Mouse (Mus musculus): ENCODE results near the gene Tmem219. TPM values are rescaled to one million over a fixed set of nuclear protein-coding genes. Genes with fewer than 3 reads are reported as not detected.

Tmem219 gene
- 14.5 and 25.6 TPM in 2 replicates for total RNA-seq (2017)

DNA sequence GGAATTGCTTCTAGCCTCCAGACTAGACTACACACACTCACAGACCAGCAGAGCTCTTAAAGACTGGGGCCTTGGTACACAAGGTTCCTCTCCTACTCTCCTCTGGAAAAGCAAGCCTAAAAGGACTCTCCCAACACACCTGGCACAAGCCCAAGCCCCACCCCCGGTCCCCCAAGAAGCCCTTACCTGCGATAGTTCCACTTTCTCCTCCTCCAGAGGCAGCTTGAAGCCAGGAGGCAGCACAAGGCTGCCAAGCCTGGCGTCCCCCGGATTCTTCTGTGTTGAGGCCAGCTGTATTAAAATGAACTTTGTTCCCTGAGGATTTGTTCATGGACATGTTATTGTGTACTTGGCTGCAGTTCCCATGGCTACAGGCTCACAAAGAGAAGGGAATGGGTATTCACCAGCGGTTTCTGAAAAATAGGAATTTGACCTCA, at the start of gene Tmem219:
Gene Tmem219 (minus strand): TSS at position 294 of the 437 bp plus-strand sequence.
- no peak for ATAC-seq (replicated peaks in 1 of 2; ENCODE audit: insufficient read depth in 1 of 2, low FRiP score in 2 of 2, low TSS enrichment in 1 of 2, low read depth in 1 of 2, poor library complexity in 2 of 2, severe bottlenecking in 2 of 2)

DNA sequence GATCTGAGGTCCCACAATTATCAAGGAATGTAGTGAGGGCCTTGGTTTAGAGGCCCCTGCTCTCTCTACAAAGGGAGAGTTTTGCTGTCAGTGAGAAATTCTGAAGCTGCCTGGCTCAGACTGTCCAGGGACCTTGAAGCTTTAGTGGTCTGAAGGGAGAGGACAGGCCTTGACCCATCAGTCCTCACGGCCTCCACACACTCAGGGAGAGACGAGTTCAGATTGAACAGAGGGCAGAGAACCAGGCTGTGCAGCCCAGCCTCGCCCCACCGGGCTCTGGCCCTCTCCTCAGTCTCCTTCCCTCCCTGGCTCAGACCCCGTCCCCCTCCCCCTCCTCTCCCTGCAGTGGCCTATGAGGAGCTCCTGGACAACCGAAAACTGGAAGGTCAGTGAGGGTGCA, 44.6 kb upstream of the Tmem219 start:
- ATAC-seq (replicated peaks in 1 of 2; ENCODE audit: insufficient read depth in 1 of 2, low FRiP score in 2 of 2, low TSS enrichment in 1 of 2, low read depth in 1 of 2, poor library complexity in 2 of 2, severe bottlenecking in 2 of 2): no peak

DNA sequence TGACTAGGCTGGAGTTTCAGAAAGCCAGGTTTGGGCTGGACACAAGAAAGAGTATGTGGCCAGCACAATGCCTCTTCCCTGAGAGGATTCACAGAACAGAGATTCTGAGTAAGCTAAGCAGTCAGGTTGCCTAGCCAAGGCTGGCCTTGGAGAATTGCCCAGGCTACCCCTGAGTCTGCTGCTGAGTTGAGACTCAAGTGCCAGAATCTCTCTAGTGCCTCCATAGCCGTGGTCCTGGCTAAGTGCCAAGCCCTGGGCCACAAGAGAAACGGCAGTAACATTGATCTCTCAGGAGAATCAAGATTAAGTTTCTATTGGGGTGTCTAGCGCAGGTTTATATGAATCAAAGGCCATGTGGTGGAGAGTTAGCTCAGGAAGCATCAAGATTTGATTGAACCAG, 42.9 kb upstream of the Tmem219 start:
- ATAC-seq (replicated peaks in 1 of 2; ENCODE audit: insufficient read depth in 1 of 2, low FRiP score in 2 of 2, low TSS enrichment in 1 of 2, low read depth in 1 of 2, poor library complexity in 2 of 2, severe bottlenecking in 2 of 2): no peak

DNA sequence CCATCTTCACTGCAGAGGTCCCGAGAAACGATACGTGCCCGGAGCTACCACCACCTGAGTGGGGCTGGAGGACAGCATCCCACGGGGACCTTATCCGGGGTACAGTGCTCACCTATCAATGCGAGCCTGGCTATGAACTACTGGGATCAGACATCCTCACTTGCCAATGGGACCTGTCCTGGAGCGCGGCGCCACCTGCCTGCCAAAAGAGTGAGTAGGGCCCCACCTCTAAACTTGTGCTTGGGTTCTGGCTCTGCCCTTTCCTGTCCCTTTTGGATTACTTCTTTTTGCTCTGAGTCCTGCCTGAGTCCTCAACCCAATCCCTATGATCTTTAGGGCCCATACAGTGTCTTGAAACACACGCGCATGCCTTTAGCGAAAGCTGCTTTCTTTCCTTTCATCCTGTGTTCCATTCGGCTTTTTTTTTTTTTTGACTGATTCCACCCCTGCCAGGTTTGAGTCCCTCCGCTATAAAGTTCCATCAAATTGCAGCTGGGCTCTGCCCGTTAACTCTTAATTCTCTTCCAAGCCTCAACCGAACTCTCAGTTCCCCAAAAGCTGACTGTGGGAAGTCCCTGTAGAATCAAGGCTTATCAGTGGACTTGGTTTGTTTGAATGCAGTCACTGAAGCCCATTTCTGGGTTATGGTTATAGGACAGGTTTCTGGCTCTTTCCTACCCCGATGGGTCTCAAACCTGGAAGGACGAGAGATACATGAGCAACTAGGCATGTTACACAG, 41.0 kb upstream of the Tmem219 start:
- ATAC-seq (replicated peaks in 1 of 2; ENCODE audit: insufficient read depth in 1 of 2, low FRiP score in 2 of 2, low TSS enrichment in 1 of 2, low read depth in 1 of 2, poor library complexity in 2 of 2, severe bottlenecking in 2 of 2): peak in 1 of 2 experiments; percentile 32; a peak in 1 of 4 replicates

DNA sequence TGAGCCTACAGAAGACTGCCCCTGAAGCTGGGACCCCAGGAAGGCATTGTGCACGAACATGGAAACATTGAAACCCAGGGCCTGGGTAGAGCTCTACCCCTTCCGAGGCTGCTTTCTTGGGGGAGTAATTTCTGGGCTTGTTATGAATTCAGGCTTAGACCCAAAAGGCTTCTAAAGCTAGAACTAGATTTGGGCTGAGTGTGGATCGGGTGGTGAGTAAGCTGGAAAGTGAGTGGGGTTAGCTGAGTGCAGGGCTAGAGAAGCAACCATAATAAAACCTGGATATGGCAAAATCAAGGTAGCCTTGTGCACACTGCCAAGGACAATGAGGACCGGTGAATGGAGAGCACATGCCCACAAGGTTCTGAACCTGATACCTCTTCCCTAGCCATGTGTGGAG, 39.2 kb upstream of the Tmem219 start:
- ATAC-seq (replicated peaks in 1 of 2; ENCODE audit: insufficient read depth in 1 of 2, low FRiP score in 2 of 2, low TSS enrichment in 1 of 2, low read depth in 1 of 2, poor library complexity in 2 of 2, severe bottlenecking in 2 of 2): no peak

DNA sequence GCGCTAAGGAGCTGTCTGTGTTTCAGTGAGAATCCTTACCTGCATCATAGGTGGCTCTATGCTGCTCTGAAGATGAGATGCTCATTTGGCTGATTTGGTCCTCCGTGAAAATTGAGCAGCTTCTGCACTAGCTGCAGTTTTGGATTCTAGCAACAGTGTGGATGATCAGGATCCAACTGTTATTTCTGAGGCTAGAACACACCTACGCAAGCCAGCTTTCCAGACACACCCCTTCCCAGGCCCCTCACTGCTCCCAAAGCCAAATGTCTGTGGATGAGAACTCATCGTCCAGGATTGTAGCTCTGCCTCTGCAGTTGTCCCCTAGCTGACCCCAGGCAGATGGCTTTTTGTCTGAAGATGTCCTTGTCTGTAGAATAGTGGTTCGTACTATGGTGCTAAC, 38.4 kb upstream of the Tmem219 start:
- no peak for ATAC-seq (replicated peaks in 1 of 2; ENCODE audit: insufficient read depth in 1 of 2, low FRiP score in 2 of 2, low TSS enrichment in 1 of 2, low read depth in 1 of 2, poor library complexity in 2 of 2, severe bottlenecking in 2 of 2)

DNA sequence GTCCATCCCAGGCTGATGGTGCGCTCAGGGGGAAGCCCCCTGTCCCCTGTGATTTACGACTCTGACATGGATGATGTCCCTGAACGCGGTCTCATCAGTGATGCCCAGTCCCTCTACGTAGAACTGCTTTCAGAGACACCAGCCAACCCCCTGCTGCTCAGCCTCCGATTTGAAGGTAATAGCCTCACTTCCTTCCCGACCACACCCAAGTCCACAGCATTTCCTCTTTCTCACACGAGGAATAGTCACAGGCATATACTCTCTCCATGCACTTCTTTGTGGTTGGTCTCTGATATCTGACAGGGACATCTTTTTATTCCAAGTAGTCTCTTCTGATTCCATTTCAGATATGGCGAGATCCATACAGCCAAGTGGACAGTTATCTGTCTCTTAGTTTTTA, 37.1 kb upstream of the Tmem219 start:
- no peak for ATAC-seq (replicated peaks in 1 of 2; ENCODE audit: insufficient read depth in 1 of 2, low FRiP score in 2 of 2, low TSS enrichment in 1 of 2, low read depth in 1 of 2, poor library complexity in 2 of 2, severe bottlenecking in 2 of 2)

DNA sequence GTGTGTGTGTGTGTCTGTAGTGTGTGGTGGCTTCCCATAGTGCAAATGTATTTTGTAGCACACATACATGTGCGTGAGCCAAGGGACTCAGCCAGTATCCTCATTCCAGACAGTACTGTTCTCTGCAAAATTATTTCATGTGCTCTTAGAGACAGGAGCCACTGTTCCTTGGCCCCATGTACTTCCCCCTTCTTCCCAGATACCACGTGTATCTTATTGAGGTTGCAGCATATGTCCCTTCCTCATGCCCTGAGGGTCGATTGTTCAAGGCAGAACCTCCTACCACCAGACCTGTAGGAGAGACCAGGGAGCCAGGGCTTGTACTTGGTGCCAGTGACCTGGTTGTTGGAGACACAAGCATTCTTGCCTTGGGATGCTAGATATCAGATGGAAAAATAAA, 32.4 kb upstream of the Tmem219 start:
- no peak for ATAC-seq (replicated peaks in 1 of 2; ENCODE audit: insufficient read depth in 1 of 2, low FRiP score in 2 of 2, low TSS enrichment in 1 of 2, low read depth in 1 of 2, poor library complexity in 2 of 2, severe bottlenecking in 2 of 2)

DNA sequence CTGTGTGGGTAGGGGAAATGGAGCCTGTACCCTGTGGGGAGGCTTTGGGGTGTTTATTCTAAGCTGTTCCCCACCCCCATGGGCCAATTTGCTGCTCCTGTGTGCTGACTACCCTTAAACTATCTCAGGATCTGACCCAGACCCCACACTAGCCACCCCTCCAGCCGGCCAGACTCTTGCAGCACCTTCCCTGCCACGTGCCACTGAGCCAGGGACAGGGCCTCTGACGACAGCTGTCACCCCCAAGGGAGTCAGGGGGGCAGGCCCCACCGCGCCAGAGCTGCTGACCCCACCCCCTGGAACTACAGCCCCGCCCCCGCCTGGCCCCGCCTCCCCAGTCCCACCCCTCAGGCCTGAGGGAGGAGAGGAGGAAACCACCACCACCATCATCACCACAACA, 29.9 kb upstream of the Tmem219 start:
- no peak for ATAC-seq (replicated peaks in 1 of 2; ENCODE audit: insufficient read depth in 1 of 2, low FRiP score in 2 of 2, low TSS enrichment in 1 of 2, low read depth in 1 of 2, poor library complexity in 2 of 2, severe bottlenecking in 2 of 2)

DNA sequence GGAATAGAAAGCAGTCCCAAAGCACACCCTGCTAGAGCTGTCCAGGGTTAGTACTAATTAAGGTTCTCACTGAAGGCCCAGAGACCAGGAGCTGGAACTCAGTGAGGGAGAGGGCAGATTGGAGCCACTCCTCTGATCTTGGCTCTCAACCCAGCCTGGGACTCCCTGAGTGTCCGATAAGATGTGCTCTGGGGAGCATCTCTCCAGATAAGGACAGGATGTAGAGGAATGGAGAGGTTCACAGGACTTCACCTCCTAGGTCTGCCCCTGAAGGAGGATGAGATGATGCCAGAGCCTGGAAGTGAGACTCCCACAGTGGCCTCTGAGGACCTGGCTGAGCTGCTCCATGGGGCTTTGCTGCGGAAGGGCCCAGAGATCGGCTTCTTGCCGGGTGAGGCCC, 29.0 kb upstream of the Tmem219 start:
- ATAC-seq (replicated peaks in 1 of 2; ENCODE audit: insufficient read depth in 1 of 2, low FRiP score in 2 of 2, low TSS enrichment in 1 of 2, low read depth in 1 of 2, poor library complexity in 2 of 2, severe bottlenecking in 2 of 2): no peak

DNA sequence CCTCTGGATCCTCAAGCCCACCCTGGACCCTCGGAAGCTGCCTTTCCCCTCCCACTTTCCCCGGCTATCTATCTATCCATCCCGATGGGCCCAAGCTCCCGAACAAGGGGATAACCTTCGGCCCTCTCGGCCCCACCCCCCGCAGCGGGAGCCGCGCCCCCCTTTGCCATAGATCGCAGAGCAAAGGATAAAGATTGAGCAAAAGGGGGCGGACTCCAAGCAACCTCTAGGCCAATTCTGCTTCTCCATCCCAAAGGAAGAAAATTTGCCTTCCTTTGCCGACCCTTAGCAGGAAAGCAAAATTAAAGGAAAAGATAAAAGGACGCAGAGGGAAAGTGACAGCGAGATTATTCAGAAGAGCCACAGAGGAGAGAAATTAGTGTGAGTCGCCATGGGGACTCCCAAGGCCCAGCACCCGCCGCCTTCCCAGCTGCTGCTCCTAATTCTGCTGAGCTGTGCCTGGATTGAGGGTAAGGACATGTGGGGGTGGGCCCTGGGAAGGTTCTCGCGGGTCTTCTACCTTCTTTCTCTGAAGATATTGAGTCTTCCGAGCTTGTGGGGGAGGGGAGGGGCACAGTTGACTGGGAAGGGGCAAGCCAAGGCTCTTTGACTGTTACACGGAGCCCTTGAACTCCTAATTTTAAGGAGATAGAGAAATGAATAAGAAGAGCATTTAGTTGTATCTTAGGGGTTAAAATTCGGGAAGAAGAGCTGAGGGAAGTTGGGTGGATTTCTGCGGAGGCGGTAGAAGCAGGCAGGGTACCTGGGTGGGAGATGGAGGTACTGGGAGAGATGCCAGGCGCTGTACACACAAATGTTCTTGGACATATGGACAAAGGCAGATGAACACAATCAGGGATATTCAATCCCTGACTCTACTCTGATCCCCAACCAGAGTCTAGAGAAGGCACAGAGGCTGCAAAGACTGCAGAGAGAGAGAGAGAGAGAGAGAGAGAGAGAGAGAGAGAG, 28.2 kb upstream of the Tmem219 start:
- ATAC-seq (replicated peaks in 1 of 2; ENCODE audit: insufficient read depth in 1 of 2, low FRiP score in 2 of 2, low TSS enrichment in 1 of 2, low read depth in 1 of 2, poor library complexity in 2 of 2, severe bottlenecking in 2 of 2): no peak

DNA sequence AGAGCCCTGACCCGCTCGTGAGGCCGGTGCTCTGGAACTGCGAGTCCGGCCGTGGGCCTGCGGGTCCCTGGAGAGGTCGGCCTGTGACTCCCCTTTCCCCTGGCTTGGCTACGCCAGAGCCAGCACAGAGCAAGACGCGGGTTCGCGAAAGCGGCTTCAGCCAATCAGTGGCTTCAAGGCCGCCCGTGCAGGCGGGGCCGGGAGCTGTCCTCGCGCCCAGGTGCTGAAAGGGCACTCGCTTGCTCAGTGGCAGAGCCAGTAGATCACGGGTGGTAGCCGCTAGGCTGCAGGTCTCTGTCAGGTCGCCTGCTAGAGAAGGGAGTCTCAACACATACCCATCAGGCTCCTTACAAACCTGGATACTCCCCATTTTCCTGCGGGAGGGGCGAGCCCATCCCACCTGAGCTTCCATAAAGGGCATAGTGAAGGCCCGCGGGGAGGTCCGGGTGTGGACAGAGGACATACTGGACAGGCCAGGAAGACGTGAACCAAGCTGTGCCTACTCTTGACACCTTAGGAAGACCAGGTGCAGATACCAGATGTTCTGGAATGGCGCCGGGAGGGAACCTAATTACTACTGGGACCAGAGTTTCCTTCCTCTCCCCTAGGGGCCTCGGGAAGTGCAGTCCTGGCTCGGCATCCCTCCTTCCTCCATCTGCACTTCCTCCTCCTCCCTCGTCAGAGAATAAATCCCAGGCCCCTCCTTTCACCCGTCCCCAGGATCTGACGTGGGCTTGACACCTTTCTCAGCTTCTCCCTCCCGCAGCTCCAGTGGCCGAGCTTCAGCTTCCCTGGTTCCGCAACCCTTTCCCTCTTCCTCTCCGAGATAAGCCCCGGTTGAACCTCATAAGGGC, 27.3 kb upstream of the Tmem219 start, which contains the start of gene Sez6l2:
Gene Sez6l2 (plus strand): TSS at position 771 of the 854 bp plus-strand sequence.
- ATAC-seq (replicated peaks in 1 of 2; ENCODE audit: insufficient read depth in 1 of 2, low FRiP score in 2 of 2, low TSS enrichment in 1 of 2, low read depth in 1 of 2, poor library complexity in 2 of 2, severe bottlenecking in 2 of 2): peak; percentile 89 to 90

DNA sequence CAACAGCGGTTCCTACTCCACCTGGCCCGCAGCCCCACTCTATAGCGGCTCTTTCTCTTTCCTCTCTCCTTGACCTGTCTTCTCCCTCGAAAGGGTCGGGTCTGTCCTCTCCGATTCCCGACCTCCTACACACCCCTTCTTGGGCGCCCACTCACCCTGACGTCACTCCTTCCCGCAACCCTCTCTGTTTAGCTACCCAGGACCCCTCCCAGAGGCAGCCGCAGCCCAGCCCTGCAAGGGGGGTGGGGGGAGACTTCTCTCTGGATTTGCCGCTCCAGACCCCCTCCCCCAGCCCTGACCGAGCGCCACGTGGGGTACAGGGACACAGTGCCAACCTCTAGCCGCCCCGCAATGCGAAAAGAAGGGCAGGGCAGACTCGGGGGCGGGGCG, 26.7 kb upstream of the Tmem219 start, which contains the start of gene Asphd1:
Gene Asphd1 (minus strand): TSS at position 180 of the 390 bp plus-strand sequence.
- no peak for ATAC-seq (replicated peaks in 1 of 2; ENCODE audit: insufficient read depth in 1 of 2, low FRiP score in 2 of 2, low TSS enrichment in 1 of 2, low read depth in 1 of 2, poor library complexity in 2 of 2, severe bottlenecking in 2 of 2)

DNA sequence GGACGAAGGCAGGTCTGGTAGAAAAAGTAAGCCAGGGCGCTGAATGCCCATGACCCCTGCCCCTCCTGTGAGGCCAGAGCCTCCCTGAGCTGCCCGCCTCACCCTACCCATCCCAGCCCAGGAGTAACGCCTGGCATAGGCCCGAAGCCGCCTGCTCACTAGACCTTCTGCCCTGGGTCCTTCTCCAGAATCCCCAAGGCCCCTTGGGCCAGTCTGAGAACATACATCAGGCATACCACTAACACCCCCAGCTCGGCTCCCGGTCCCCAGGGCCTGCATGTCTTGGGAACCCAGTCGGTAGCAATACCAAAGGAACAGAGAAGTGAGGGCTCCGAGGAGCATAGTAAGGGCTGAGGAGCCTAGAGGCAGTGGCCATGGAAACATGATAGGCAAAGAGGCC, 25.9 kb upstream of the Tmem219 start:
- no peak for ATAC-seq (replicated peaks in 1 of 2; ENCODE audit: insufficient read depth in 1 of 2, low FRiP score in 2 of 2, low TSS enrichment in 1 of 2, low read depth in 1 of 2, poor library complexity in 2 of 2, severe bottlenecking in 2 of 2)

DNA sequence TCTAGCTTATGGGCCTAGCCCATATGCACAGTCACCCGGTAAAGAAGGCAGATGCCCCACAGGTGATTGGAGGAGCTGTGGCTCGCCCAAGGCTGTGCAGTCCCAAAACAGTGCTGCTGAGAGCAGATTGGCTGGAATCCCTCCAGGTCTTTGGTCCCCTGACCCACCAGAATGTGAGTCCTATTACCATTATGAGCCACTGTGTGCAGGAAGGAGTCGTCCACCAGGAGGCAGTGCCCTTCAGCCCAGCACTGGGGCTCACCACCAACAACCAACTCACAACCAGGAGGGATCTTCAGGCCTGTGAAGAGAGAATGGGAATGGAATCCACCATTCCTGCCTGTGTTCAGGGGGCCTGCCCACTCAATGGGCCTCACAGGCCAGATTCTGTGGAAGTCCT, 23.8 kb upstream of the Tmem219 start:
- peak in 1 of 2 experiments; percentile 61; a peak in 2 of 4 replicates for ATAC-seq (replicated peaks in 1 of 2; ENCODE audit: insufficient read depth in 1 of 2, low FRiP score in 2 of 2, low TSS enrichment in 1 of 2, low read depth in 1 of 2, poor library complexity in 2 of 2, severe bottlenecking in 2 of 2)

DNA sequence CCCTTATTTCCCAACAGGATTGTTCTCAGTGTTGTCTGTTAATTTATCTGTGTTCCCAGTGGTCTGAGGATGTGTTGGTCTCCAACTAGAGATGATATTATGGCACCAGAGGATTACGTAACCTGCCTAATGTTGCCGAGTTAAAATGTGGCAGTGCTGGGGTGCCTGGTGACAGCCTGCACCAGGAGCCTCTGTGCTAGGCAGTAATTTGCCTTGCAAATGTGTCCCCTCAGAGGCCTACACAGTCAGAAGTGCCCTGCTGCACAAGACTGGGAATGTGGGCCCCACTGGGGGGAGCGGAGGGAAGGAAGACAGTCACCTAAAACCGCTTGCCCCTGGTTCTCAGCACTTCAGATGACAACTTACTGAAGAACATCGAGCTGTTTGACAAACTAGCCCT, 19.1 kb upstream of the Tmem219 start:
- no peak for ATAC-seq (replicated peaks in 1 of 2; ENCODE audit: insufficient read depth in 1 of 2, low FRiP score in 2 of 2, low TSS enrichment in 1 of 2, low read depth in 1 of 2, poor library complexity in 2 of 2, severe bottlenecking in 2 of 2)

DNA sequence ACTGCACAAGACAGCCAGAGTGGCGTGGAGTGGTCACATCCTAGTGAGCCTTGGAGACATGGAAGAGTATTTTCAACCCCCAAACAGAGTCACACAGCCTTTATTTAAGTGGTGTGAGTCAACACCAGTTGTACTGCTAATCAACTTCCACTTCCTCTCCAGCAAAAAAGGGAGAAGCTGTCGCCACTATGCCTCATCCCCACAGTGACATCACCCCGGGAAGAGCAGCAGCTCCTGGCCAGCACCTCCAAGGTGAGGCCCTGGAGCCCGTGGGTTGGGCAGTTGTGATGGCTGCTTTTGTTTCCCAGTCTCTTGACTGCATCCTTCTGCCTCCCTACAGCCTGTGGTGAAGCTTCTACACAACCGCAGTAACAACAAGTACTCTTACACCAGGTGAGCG, 18.5 kb upstream of the Tmem219 start:
- ATAC-seq (replicated peaks in 1 of 2; ENCODE audit: insufficient read depth in 1 of 2, low FRiP score in 2 of 2, low TSS enrichment in 1 of 2, low read depth in 1 of 2, poor library complexity in 2 of 2, severe bottlenecking in 2 of 2): no peak
